Mouse (Mus musculus) cerebellum, adult 11-12 months (tissue): ENCODE measurements around the gene Bcl2.

Source experiments
- DNase-seq: peaks from one replicate; pipeline ENCODE4 v3.0.0; 2022

Gene Bcl2

GRCm38 (mm10) chr1:106583245-106584241 is 130.5 kb downstream of the Bcl2 start:
- no peak for DNase-seq

GRCm38 (mm10) chr1:106582810-106583209 is 131.3 kb downstream of the Bcl2 start:
- DNase-seq = no peak

GRCm38 (mm10) chr1:106581812-106582211 is 132.3 kb downstream of the Bcl2 start:
- no peak for DNase-seq

- DNase-seq = no peak
Observed at GRCm38 (mm10) chr1:106579768-106580167, 134.3 kb downstream of the Bcl2 start.

- no peak for DNase-seq
Observed at GRCm38 (mm10) chr1:106572506-106572905, 141.6 kb downstream of the Bcl2 start.

GRCm38 (mm10) chr1:106570870-106571269 is 143.2 kb downstream of the Bcl2 start:
- DNase-seq = no peak

GRCm38 (mm10) chr1:106570366-106570765 is 143.7 kb downstream of the Bcl2 start:
- DNase-seq = no peak

- DNase-seq = no peak
Observed at GRCm38 (mm10) chr1:106569674-106570073, 144.4 kb downstream of the Bcl2 start.

- no peak for DNase-seq
Observed at GRCm38 (mm10) chr1:106568868-106569267, 145.2 kb downstream of the Bcl2 start.

GRCm38 (mm10) chr1:106567506-106567905 is 146.6 kb downstream of the Bcl2 start:
- no peak for DNase-seq

GRCm38 (mm10) chr1:106566120-106567086 is 147.7 kb downstream of the Bcl2 start:
- no peak for DNase-seq

- no peak for DNase-seq
Observed at GRCm38 (mm10) chr1:106565238-106565637, 148.8 kb downstream of the Bcl2 start.

- no peak for DNase-seq
Observed at GRCm38 (mm10) chr1:106564436-106564835, 149.6 kb downstream of the Bcl2 start.

GRCm38 (mm10) chr1:106562751-106563150 is 151.3 kb downstream of the Bcl2 start:
- DNase-seq = no peak

GRCm38 (mm10) chr1:106561085-106561760 is 152.9 kb downstream of the Bcl2 start:
- DNase-seq = no peak

- no peak for DNase-seq
Observed at GRCm38 (mm10) chr1:106560105-106560504, 154.0 kb downstream of the Bcl2 start.

- no peak for DNase-seq
Observed at GRCm38 (mm10) chr1:106559116-106559605, 154.9 kb downstream of the Bcl2 start.

- DNase-seq = no peak
Observed at GRCm38 (mm10) chr1:106555498-106556168, 158.4 kb downstream of the Bcl2 start.

GRCm38 (mm10) chr1:106553846-106554802 is 159.9 kb downstream of the Bcl2 start:
- no peak for DNase-seq

- DNase-seq = no peak
Observed at GRCm38 (mm10) chr1:106552856-106553255, 161.2 kb downstream of the Bcl2 start.

GRCm38 (mm10) chr1:106550580-106550979 is 163.5 kb downstream of the Bcl2 start:
- DNase-seq = no peak
